ENCODE assay signal across 26 mouse cellular contexts in genomic region chr14:114038611-114039312, GRCm38 (mm10).
A peak's percentile ranks its signal among the peaks of the same experiment; 100 is the strongest.
DNase-seq lines count a peak whose midpoint lies in the region; ATAC-seq and TF ChIP-seq lines count a peak whose summit lies in the region.
"Had no signal": no experiment of that assay in that cellular context is flagged by ENCODE, and none has a peak within 500 bp of the region (broad histone marks: within the 10 kb centered on the region; RNA-seq: fewer than 3 reads in every experiment).

No protein-coding gene starts in this region.

- TF ChIP-seq POLR2A in MEL (IDR thresholded peaks at IDR 0.05; ENCODE audit: control insufficient read depth in 1 of 2, insufficient read depth in 1 of 2, low read depth in 1 of 2, low read length in 2 of 2, poor library complexity in 1 of 2) = no peak

- H3K4me3 ChIP-seq in MEL (ENCODE audit: control insufficient read depth in 1 of 2, insufficient read depth in 1 of 2, low read depth in 2 of 2, low read length in 2 of 2) = no peak overlapping the region
- H3K4me3 ChIP-seq in hindbrain, embryonic 11.5 days (ENCODE audit: low read depth, low read length) = no peak overlapping the region
- no peak overlapping the region for H3K4me3 ChIP-seq in forebrain, embryonic 16.5 days (replicated peaks; ENCODE audit: low read length)

- peaks cover 0 to 15% of the 10 kb centered on the region in 2 experiments; a peak in 2 of 4 replicates for H3K36me3 ChIP-seq in MEL (ENCODE audit: control insufficient read depth in 1 of 2, insufficient read depth in 2 of 2, low read length in 2 of 2)
- H3K36me3 ChIP-seq in hindbrain, embryonic 11.5 days (ENCODE audit: control insufficient read depth, insufficient read depth, low read length) = no peaks in the 10 kb centered on the region
- no peaks in the 10 kb centered on the region for H3K36me3 ChIP-seq in forebrain, embryonic 16.5 days (ENCODE audit: control insufficient read depth, insufficient read depth)
- H3K36me3 ChIP-seq: G1E had no signal

- H3K27me3 ChIP-seq in MEL (ENCODE audit: control insufficient read depth in 1 of 2, insufficient read depth in 2 of 2, low read length in 2 of 2) = no peaks in the 10 kb centered on the region
- no peaks in the 10 kb centered on the region for H3K27me3 ChIP-seq in hindbrain, embryonic 11.5 days (ENCODE audit: control insufficient read depth, insufficient read depth, low read length)
- no peaks in the 10 kb centered on the region for H3K27me3 ChIP-seq in forebrain, embryonic 16.5 days (replicated peaks; ENCODE audit: control insufficient read depth, insufficient read depth, low read length)
- H3K27me3 ChIP-seq: CH12.LX, Patski had no signal

- H3K79me2 ChIP-seq in MEL (ENCODE audit: control insufficient read depth, insufficient read depth, low read length, poor library complexity) = no peaks in the 10 kb centered on the region

- no peak overlapping the region for H3K4me2 ChIP-seq in hindbrain, embryonic 11.5 days (replicated peaks; ENCODE audit: low read depth, low read length)
- H3K4me2 ChIP-seq in forebrain, embryonic 16.5 days (ENCODE audit: low read length) = no peak overlapping the region

- peak in 1 of 2 experiments; percentile 20; a peak in 1 of 4 replicates for TF ChIP-seq EP300 in MEL (IDR thresholded peaks at IDR 0.05; ENCODE audit: low read depth in 1 of 2, low read length in 2 of 2)

- no peak for TF ChIP-seq RAD21 in MEL (IDR thresholded peaks at IDR 0.05; ENCODE audit: low read depth, low read length)

- peaks cover 5 to 7% of the 10 kb centered on the region in 2 experiments; a peak in 3 of 4 replicates for H3K4me1 ChIP-seq in MEL (ENCODE audit: control insufficient read depth in 1 of 2, insufficient read depth in 2 of 2, low read length in 2 of 2)
- no peaks in the 10 kb centered on the region for H3K4me1 ChIP-seq in hindbrain, embryonic 11.5 days (replicated peaks; ENCODE audit: control insufficient read depth, insufficient read depth, low read length)
- no peaks in the 10 kb centered on the region for H3K4me1 ChIP-seq in forebrain, embryonic 16.5 days (replicated peaks; ENCODE audit: control insufficient read depth, insufficient read depth, low read length)

- H3K27ac ChIP-seq in MEL (ENCODE audit: control insufficient read depth, low read depth, low read length) = no peak overlapping the region
- no peak overlapping the region for H3K27ac ChIP-seq in hindbrain, embryonic 11.5 days (ENCODE audit: low read depth, low read length)
- no peak overlapping the region for H3K27ac ChIP-seq in forebrain, embryonic 16.5 days (ENCODE audit: low read length)

- DNase-seq in ES-CJ7 (ENCODE audit: low read depth, low spot score) (peak; percentile 64), MEL (ENCODE audit: low read depth, low spot score) (no peak), R1 (ENCODE audit: low read depth, low spot score) (peak; percentile 85), ZHBTc4 (ENCODE audit: low read depth, low spot score) (peak; percentile 81)
- no peak for DNase-seq in hindbrain, embryonic 11.5 days (ENCODE audit: low spot score)
- no peak for DNase-seq in retina, embryonic 14.5 days (ENCODE audit: low spot score)
- DNase-seq: adrenal gland, adult 2 months; adrenal gland, adult 8-10 months; adrenal gland, postnatal 10 days; adrenal gland, postnatal 14 days; adrenal gland, postnatal 25 days; adrenal gland, postnatal 36 days; B cell, adult 2 months; cerebellum, adult 11 months; cerebellum, adult 11-12 months; cerebellum, adult 18-20 months; cerebellum, adult 2 months; cerebellum, adult 8-10 months; cerebellum, adult 9-10 months had no signal

- TF ChIP-seq CTCF in MEL (IDR thresholded peaks at IDR 0.05 in 2 of 3, conservative IDR thresholded peaks at IDR 0.05 in 1 of 3; ENCODE audit: control insufficient read depth in 1 of 3, insufficient read depth in 1 of 3, low read depth in 2 of 3, low read length in 3 of 3, poor library complexity in 1 of 3, severe bottlenecking in 1 of 3) = no peak

- 53% methylated on average over 3 of the region's 3 CpGs for whole genome bisulfite sequencing in hindbrain, embryonic 11.5 days
- WGBS in forebrain, embryonic 16.5 days = 51% methylated on average over 3 of the region's 3 CpGs

- no peak overlapping the region for H3K9ac ChIP-seq in MEL (ENCODE audit: control insufficient read depth, low read depth, low read length, poor library complexity, severe bottlenecking)
- H3K9ac ChIP-seq in hindbrain, embryonic 11.5 days (ENCODE audit: low read depth, low read length) = no peak overlapping the region
- H3K9ac ChIP-seq in forebrain, embryonic 16.5 days (replicated peaks; ENCODE audit: low read depth, low read length) = no peak overlapping the region

- ATAC-seq in hindbrain, embryonic 11.5 days (ENCODE audit: low FRiP score) = no peak
- ATAC-seq in megakaryocyte-erythroid progenitor cell, adult 5-6 weeks (replicated peaks; ENCODE audit: low FRiP score, low TSS enrichment, poor library complexity, severe bottlenecking) = no peak
- no peak for ATAC-seq in forebrain, embryonic 16.5 days
- ATAC-seq: activated CD4-positive, CD25-positive, alpha-beta regulatory T cell, adult 4 months; CD4-positive, CD25-positive, alpha-beta regulatory T cell, adult 4 months; Patski had no signal

- H3K9me3 ChIP-seq in MEL (replicated peaks; ENCODE audit: insufficient read depth, low read length) = no peaks in the 10 kb centered on the region
- no peaks in the 10 kb centered on the region for H3K9me3 ChIP-seq in hindbrain, embryonic 11.5 days (ENCODE audit: control insufficient read depth, low read length)
- no peaks in the 10 kb centered on the region for H3K9me3 ChIP-seq in forebrain, embryonic 16.5 days (ENCODE audit: control insufficient read depth, low read length)

TF ChIP-seq in MEL, 35 proteins besides CTCF, POLR2A, EP300 and RAD21:
- TF ChIP-seq ZNF384 (IDR thresholded peaks at IDR 0.05; ENCODE audit: low read depth, low read length) (peak; percentile 82), USF2 (IDR thresholded peaks at IDR 0.05; ENCODE audit: borderline replicate concordance in 1 of 2, insufficient read depth in 1 of 2, low read depth in 1 of 2, low read length in 2 of 2) (no peak), GATA1 (IDR thresholded peaks at IDR 0.05; ENCODE audit: low read depth, low read length) (peak; percentile 55)
TF ChIP-seq in MEL: peak in this region for 2.

Comparison
In these comparisons a context has a peak if more than half of its experiments do, and no peak if none do; other contexts are left out.
1. DNase-seq: peak in ES-CJ7 (single experiment), R1 (single experiment) and ZHBTc4 (single experiment); none in MEL (single experiment), hindbrain, embryonic 11.5 days (single experiment) and retina, embryonic 14.5 days (single experiment).